Mouse (Mus musculus): ENCODE measurements around the gene Fam196b.

DNA sequence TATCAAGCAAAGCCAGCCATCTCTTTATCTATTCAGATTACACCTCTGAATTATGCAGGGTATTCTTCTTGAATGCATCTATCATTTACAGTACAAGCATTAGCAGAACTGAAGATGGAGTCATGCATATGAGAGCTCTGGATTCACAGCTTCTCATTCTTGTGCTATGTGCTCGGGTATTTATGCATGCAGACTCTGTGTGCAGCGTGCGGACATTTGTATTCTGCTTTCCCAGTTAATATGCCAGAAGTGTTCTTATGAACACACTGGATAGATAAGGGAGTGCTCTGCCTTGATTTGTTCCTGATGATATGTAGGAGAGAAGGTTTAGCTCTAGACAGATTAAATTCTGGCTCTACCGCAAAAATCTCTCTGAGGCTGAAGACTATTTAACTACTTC lies 135.3 kb downstream of the Fam196b start:
- TF ChIP-seq CHD1 (IDR thresholded peaks at IDR 0.05; ENCODE audit: low read depth, low read length) (no peak), POLR2A (IDR thresholded peaks at IDR 0.05; ENCODE audit: low read depth, low read length) (no peak), UBTF (IDR thresholded peaks at IDR 0.05; ENCODE audit: low read depth, low read length) (no peak), CTCF (conservative IDR thresholded peaks at IDR 0.05 in 1 of 2, IDR thresholded peaks at IDR 0.05 in 1 of 2; ENCODE audit: low read depth in 2 of 2, low read length in 2 of 2) (no peak), SIN3A (IDR thresholded peaks at IDR 0.05; ENCODE audit: low read length) (no peak), RCOR1 (conservative IDR thresholded peaks at IDR 0.05; ENCODE audit: low read depth, low read length) (no peak), EP300 (IDR thresholded peaks at IDR 0.05; ENCODE audit: low read length) (no peak), MXI1 (IDR thresholded peaks at IDR 0.05; ENCODE audit: low read depth, low read length) (no peak)
